Mouse (Mus musculus) kidney, adult 11 months (tissue): ENCODE data around the gene Acot7.

ENCODE experiments used
- DNase-seq: peaks from one replicate; pipeline ENCODE4 v3.0.0; 2022

Gene Acot7

GRCm38 (mm10) chr4:152277916-152278315 is 100.0 kb downstream of the Acot7 start:
- no peak for DNase-seq

DNA sequence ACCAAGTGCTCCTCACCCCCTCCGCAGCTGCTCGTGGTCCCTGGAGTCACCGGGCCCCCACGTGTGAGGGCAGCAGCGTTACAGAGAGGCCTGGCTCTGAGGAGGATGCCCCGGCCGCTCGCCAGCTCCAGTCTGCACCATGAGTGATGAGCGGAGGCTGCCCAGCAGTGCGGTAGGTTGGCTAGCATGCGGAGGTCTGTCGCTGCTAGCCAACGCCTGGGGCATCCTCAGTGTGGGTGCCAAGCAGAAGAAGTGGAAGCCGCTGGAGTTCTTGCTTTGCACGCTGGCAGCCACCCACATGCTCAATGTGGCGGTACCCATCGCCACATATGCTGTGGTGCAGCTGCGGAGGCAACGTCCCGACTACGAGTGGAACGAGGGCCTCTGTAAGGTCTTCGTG is 101.1 kb downstream of the Acot7 start:
- DNase-seq, result no peak

DNA sequence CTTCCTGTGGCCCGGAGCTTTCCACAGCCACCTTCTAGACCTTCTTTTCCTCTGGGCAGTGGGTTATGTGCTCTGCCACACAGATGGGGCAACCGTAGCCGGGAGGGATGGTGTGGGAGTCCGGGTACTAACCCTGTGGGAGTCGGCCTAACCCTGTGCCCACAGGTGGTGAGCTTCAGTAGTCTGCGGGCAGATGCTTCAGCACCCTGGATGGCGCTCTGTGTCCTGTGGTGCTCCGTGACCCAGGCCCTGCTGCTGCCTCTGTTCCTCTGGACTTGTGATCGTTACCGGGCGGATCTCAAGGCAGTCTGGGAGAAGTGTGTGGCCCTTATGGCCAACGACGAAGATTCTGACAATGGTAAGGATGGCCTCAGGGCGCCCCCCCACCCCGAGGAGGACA is 103.7 kb downstream of the Acot7 start:
- DNase-seq, result no peak

DNA sequence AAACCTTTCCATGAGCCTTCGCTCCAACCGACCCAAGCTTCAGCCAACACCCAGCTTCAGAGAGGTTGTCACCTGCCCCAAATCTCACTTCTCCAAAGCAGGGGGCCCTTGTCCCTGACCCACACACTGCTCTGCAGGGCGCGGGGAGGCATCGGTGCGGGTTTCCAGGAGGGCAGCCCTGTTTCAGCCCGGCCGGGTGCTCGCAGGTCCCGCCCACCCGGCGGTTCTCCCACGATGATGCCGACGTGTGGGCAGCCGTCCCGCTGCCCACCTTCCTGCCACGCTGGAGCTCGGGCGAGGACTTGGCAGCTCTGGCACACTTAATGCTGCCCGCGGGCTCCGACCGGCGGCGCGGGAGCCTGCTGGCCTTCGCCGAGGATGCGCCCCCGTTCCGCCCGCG is 104.8 kb downstream of the Acot7 start:
- DNase-seq, result no peak

GRCm38 (mm10) chr4:152283186-152283950 is 105.4 kb downstream of the Acot7 start:
- DNase-seq, result peak; percentile 72

DNA sequence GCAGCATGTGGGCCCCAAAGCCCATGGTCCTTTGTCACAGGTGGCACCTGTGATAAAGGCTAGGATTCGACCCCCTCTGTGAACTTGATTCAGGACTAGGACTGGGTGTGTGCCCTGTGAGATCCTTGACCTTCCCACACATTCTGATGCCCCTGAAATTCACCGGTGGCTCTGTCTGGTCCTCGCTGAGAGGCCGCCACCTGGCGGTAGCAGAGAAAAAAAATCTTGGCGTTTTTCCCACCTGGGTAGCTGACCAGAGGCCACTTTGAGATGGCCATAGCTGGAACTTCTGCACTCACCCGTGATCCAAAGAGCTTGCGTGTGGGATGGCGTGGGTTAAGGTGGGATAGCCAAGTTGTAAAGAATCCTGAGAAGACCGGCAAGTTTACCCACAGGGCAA is 107.6 kb downstream of the Acot7 start:
- peak; percentile 61 for DNase-seq

- DNase-seq, result no peak
These were observed 108.2 kb downstream of the Acot7 start for GRCm38 (mm10) chr4:152286183-152286582.

DNA sequence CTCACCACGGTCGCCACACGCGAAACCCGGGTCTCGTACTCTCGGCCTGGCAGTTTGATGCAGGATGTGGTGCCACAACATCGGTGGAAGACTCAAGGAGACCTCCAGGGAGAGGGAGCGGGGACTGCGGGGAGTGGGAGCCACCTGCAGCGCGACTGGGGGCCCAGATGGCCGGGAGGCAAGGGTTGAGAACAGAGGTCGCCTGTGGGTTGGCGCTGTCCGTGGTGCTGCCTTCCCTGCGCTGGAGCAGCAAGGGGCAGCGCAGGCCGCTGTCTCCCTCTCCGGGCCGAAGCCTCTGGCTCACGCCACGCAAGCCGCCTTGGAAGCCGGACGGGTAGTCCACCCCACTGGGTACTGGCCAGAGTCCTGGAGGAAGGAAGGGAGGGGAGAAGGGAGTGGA is 109.0 kb downstream of the Acot7 start:
- DNase-seq, result peak; percentile 54

GRCm38 (mm10) chr4:152287317-152288120 is 109.6 kb downstream of the Acot7 start:
- no peak for DNase-seq

DNA sequence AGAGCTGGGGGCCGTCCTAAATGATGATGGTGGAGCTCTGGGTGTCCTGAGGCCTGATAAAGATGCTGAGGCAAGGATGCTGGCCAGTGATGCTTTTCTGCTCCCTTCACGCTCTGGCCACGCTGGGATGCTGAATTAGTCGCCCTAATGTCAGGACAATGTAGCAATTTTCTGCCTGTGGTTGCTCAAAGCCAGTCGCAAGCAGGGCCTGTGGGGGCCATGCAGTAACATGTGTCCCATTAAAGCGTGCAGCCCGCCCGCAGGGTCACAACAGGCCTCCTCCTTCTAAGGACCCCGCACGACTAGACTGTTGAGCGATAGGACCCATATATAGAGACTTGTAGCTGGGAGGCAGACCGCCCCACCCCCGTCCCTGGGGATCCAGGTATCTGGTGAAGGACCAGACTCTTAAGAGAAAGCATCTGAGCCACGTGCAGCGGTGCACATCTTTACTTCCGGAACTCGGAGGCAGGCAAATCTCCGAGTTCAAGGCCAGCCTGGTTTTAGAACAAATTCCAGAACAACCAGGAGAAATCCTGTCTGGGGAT is 110.5 kb downstream of the Acot7 start:
- no peak for DNase-seq

DNA sequence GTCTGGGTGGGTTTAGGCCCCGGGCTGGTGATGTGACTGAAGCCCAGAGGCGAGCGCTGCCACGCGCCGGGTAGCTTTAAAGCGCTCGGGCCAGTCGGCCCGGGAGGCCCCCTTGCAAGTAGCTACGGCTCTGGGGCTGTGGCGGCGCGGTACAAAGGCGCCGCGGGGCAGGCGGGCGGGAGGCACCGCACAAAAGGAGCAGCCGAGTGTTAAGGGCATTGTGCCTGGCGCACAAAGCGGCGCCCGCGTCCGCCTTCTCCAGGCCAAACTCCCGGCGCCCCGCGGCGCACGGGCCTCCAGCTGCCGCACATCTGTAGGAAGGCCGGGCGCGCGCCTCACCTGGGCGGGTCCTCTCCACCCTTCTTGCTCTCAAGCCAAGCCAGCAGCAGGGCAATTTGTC is 112.5 kb downstream of the Acot7 start:
- no peak for DNase-seq

DNA sequence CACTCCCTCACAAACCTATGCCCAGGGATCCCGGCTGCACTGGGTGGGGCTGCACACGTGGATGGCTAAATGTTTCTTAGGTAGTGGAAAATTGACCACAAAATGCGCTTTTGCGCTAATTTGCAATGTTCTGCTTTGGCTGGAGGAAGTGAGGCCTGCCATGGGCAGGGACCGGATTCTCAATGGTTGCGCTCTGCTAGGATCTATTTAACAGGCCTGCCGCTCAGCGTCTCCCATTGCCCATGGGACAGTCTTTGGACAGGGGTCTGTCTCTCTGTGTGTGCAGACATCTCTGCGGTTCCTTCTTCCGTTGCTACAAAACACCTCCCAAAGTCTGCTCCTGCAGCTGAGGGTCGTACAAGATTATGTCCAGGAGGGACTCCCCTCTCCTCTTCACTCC is 113.1 kb downstream of the Acot7 start:
- no peak for DNase-seq

- DNase-seq, result no peak
These were observed 113.6 kb downstream of the Acot7 start, which contains the start of gene Hes3 for GRCm38 (mm10) chr4:152291562-152291961. TSS of gene Hes3 (minus strand) at chr4:152291662.

DNA sequence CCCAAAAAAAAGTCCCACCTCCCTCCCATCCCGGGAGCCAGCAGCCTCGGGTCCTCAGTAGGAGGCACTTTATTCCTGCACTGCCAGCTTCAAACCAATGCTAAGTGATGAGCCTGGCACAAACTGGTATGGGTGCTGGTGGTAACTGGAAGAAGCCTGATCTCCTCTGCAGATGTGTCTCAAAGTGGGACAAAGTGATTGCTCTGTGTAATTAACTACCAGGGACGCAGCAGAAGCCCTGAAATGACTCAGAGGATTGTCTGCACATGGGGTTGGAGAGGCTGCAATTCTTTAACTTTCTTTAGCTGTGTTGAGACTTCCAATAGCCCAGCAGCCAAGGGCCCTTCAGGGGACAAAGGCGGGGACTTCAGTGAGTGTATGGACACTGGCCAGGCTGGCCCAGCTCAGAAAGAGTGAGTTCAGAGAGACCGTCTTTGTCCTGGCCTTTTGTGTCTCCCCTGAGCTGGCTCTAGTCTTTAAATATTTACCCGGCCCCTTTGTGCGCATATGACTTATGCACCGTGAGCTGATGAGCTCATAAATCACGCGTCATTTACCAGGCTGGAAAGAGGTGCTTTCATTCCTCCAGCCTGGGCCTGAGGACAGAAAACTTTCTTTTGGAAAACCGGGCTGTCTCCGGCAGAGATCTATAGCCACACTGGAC is 114.3 kb downstream of the Acot7 start:
- no peak for DNase-seq

GRCm38 (mm10) chr4:152294188-152294929 is 116.4 kb downstream of the Acot7 start:
- DNase-seq, result no peak

- DNase-seq, result no peak
These were observed 118.0 kb downstream of the Acot7 start for GRCm38 (mm10) chr4:152295916-152296315.

GRCm38 (mm10) chr4:152296371-152296770 is 118.4 kb downstream of the Acot7 start:
- DNase-seq, result no peak

DNA sequence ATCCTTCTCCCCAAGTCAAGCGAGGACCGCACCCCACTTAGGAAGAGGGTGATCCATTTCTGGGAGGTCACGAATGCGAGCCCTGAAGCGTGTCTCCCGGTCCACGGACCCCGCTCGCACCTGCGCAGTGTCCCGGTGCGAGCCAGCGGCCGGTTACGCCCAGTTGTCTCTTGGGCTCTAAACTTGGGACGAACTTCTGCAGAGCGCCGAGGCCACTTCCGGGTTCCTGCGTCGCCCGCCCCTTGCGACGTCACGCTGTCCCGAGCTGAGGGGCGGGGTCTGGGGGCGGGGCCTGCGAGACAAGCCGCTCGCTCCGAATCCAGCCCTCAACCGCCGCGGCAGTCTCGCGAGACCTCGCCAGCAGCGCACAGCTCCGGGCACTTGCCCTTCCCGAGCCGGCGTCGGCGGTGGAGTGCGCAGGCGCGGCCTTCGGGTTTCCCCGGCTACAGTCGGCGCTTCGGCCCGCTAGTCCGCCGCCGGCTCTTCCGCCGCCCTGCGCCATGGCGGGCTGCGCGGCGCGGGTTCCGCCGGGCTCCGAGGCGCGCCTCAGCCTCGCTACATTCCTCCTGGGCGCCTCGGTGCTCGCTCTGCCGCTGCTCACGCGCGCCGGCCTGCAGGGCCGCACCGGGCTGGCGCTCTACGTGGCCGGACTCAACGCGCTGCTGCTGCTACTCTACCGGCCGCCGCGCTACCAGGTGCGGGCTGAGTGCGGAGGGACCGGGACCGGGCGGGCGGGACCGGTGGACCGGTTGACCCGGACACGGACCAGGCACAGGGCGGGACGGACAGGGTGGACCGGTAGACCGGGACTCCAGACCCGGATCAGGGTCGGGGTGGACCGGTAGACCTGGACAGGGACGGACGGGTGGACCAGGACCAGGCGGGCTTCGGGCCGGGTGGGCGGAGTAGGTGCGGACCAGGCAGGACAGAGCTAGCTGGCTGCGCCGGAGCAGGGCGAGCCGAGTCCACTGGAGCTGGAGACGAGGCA is 119.2 kb downstream of the Acot7 start, which contains the start of gene Icmt:
Gene Icmt (plus strand): TSS at position 354 of the 988 bp plus-strand sequence.
- DNase-seq, result peak; percentile 98

DNA sequence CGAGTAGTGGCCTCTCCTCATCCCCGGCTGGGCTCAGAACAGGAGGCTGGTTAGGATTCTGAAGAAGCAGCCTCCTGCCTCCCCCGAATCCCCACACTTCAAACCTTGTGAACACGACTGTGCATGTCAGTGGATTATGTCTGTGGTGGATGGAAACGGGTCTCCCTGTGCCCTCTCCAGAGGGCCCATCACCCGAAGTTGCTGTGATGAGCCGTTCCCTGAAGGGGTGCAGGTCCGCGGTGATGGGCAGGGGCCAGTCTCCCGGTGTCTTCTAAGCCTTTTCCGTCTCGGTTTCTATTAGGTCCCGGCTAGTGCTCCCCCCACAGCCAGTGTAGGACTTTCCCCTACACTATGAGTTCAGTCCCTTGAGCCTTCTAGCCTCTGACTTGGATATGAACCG is 120.9 kb downstream of the Acot7 start:
- no peak for DNase-seq

DNA sequence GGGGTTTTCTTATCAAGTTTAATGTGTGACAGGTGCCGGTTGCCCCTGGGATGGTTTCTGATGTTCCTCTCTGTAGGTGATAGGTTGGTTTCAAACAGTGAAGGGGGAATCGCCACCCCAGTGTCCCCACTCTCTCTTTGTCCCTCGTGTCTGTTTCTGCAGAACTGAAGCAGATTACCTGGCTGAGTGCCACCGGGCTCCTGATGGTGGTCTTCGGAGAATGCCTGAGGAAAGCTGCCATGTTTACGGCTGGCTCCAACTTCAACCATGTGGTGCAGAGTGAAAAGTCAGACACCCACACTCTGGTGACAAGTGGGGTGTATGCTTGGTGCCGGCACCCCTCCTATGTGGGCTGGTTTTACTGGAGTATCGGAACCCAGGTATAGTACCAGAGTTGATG is 122.4 kb downstream of the Acot7 start:
- DNase-seq, result no peak

DNA sequence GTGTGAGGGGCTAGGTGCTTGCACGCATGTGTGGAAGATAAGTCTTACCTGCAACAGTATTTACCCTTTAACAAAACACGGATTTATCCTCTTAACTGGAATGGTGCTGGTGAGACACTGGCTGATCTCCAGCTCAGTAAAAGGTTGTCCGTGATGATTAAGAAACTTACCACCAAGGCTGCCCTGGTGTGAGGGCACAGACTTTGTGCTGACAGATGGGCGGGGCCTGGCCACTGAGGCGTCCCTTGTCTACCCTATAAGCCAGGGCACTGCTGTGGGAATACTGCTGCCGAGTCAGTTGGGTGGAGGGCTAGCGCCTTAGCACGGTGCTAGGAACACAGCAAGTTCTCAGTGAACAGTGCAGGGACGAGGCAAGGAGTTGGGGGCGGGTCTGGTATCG is 124.1 kb downstream of the Acot7 start:
- peak; percentile 73 for DNase-seq
